Mouse (Mus musculus) liver, embryonic 11.5 days (tissue): ENCODE results near the gene Zfp146. TPM values are rescaled to one million over a fixed set of nuclear protein-coding genes. Genes with fewer than 3 reads are reported as not detected.
A peak's percentile ranks its signal among the peaks of the same experiment; 100 is the strongest.
"Not testable (repeated sequence)": the region's sequence is repeated elsewhere in the genome, so short reads cannot be mapped to it uniquely, and the experiment has no call there.

Source experiments
- ATAC-seq: fragments of 200-750 bp; cut with Nextera tagmentation; replicated peaks from 2 replicates; pipeline ENCODE4 v1.8.0; 2017; ENCODE audit warnings: moderate number of reproducible peaks, mild to moderate bottlenecking, moderate TSS enrichment, moderate library complexity; ENCODE audit not compliant: low FRiP score
- DNase-seq: peaks from one replicate; pipeline ENCODE4 v3.0.0-alpha.2; 2017; ENCODE audit warnings: low spot score
- H3K27ac ChIP-seq: fragments of 300-500 bp; sonication (generic); 2 replicates; pipeline ENCODE4 v1.5.1; 2014; ENCODE audit warnings: mild to moderate bottlenecking, low read depth, low read length, control low read depth
- H3K27me3 ChIP-seq: fragments of 300-500 bp; sonication (generic); replicated peaks from 2 replicates; pipeline ENCODE4 v1.6.1; 2014; ENCODE audit warnings: low read length, mixed read lengths; ENCODE audit not compliant: control insufficient read depth, insufficient read depth
- H3K36me3 ChIP-seq: fragments of 300-500 bp; sonication (generic); 2 replicates; pipeline ENCODE4 v1.6.1; 2014; ENCODE audit warnings: mild to moderate bottlenecking, low read length, moderate library complexity, mixed read lengths; ENCODE audit not compliant: control insufficient read depth, insufficient read depth
- H3K4me1 ChIP-seq: fragments of 300-500 bp; sonication (generic); replicated peaks from 2 replicates; pipeline ENCODE4 v1.6.1; 2014; ENCODE audit warnings: low read length, mixed read lengths; ENCODE audit not compliant: control insufficient read depth, insufficient read depth
- H3K4me2 ChIP-seq: fragments of 300-500 bp; sonication (generic); 2 replicates; pipeline ENCODE4 v1.6.1; 2014; ENCODE audit warnings: mild to moderate bottlenecking, control low read depth, moderate library complexity
- H3K4me3 ChIP-seq: fragments of 300-500 bp; sonication (generic); 2 replicates; pipeline ENCODE4 v1.5.1; 2014; ENCODE audit warnings: low read depth, low read length, control low read depth
- H3K9ac ChIP-seq: fragments of 300-500 bp; sonication (generic); 2 replicates; pipeline ENCODE4 v1.6.1; 2014; ENCODE audit warnings: low read depth, low read length, control low read depth
- H3K9me3 ChIP-seq: fragments of 300-500 bp; sonication (generic); 2 replicates; pipeline ENCODE4 v1.6.1; 2016; ENCODE audit warnings: low read length, inconsistent platforms, mixed read lengths; ENCODE audit not compliant: control insufficient read depth
- WGBS: fragments of 180-500 bp; shearing (Covaris S2); extraction: QIAGEN DNeasy Blood & Tissue Kit; methylation state at CpG from one replicate; pipeline ENCODE4 v1.1.7; 2014; 5-methylcytosine and 5-hydroxymethylcytosine counted together
- polyA plus RNA-seq: library from polyadenylated mRNA; unstranded; fragments of >200 nt; fragmentation: Nextera tagmentation; extraction: Ambion mirVana; gene quantifications from 2 replicates; pipeline ENCODE4 v1.2.1, GENCODE M21; 2014

The Zfp146 gene
- polyA plus RNA-seq = 7.5 and 8.8 TPM in 2 replicates

- peaks cover 30% of the 10 kb centered on the region for H3K36me3 ChIP-seq
- peaks cover 11% of the 10 kb centered on the region; the same call in 1 of the 2 replicates for H3K4me1 ChIP-seq
- H3K9ac ChIP-seq = peak within 1 kb of the TSS; percentile 91
- peak within 1 kb of the TSS; percentile 75 for H3K4me3 ChIP-seq
- peak within 1 kb of the TSS; percentile 85 for H3K27ac ChIP-seq
- peaks cover 27% of the 10 kb centered on the region for H3K9me3 ChIP-seq
- no peaks in the 10 kb centered on the region for H3K27me3 ChIP-seq
- peak; percentile 87 for DNase-seq
- H3K4me2 ChIP-seq = peak within 1 kb of the TSS; percentile 72
- peak; percentile 97 for ATAC-seq
- under 1% methylated on average over 36 of the region's 36 CpGs for whole genome bisulfite sequencing
Measured at GRCm38 (mm10) chr7:30169583-30170282, at the start of gene Zfp146. Gene Zfp146 (minus strand): TSS chr7:30169750.

- Histone ChIP-seq H3K4me2 (no peak overlapping the region), H3K9ac (no peak overlapping the region), H3K27me3 (no peaks in the 10 kb centered on the region), H3K4me1 (peaks cover 7% of the 10 kb centered on the region; the same call in 1 of the 2 replicates), H3K27ac (no peak overlapping the region), H3K36me3 (no peaks in the 10 kb centered on the region), H3K9me3 (no peaks in the 10 kb centered on the region), H3K4me3 (no peak overlapping the region)
- DNase-seq = no peak
- WGBS = 70% methylated on average over 2 of the region's 2 CpGs
- ATAC-seq = no peak
Measured at GRCm38 (mm10) chr7:30217277-30217676, 47.7 kb upstream of the Zfp146 start.

GRCm38 (mm10) chr7:30216723-30217151, 47.2 kb upstream of the Zfp146 start:
- Histone ChIP-seq H3K4me2 (peak overlapping the region; percentile 33), H3K27ac (no peak overlapping the region), H3K36me3 (no peaks in the 10 kb centered on the region), H3K4me1 (peaks cover 7% of the 10 kb centered on the region; the same call in 1 of the 2 replicates), H3K9ac (no peak overlapping the region), H3K4me3 (no peak overlapping the region), H3K9me3 (no peaks in the 10 kb centered on the region), H3K27me3 (no peaks in the 10 kb centered on the region)
- ATAC-seq (peak; percentile 73), DNase-seq (peak; percentile 83)
- 3% methylated on average over 16 of the region's 16 CpGs for WGBS

GRCm38 (mm10) chr7:30215875-30216274, 46.3 kb upstream of the Zfp146 start:
- no peak overlapping the region for H3K9ac ChIP-seq
- ATAC-seq = no peak
- 84% methylated on average over 3 of the region's 3 CpGs for WGBS

GRCm38 (mm10) chr7:30213881-30214280, 44.3 kb upstream of the Zfp146 start:
- H3K4me1 ChIP-seq = peaks cover under 1% of the 10 kb centered on the region; the same call in 1 of the 2 replicates
- H3K27ac ChIP-seq = no peak overlapping the region
- no peak overlapping the region for H3K4me2 ChIP-seq
- DNase-seq = no peak
- WGBS = 81% methylated on average over 3 of the region's 3 CpGs
- no peak overlapping the region for H3K9ac ChIP-seq
- no peaks in the 10 kb centered on the region for H3K36me3 ChIP-seq
- ATAC-seq = no peak
- H3K9me3 ChIP-seq = no peaks in the 10 kb centered on the region
- no peaks in the 10 kb centered on the region for H3K27me3 ChIP-seq
- no peak overlapping the region for H3K4me3 ChIP-seq

More at GRCm38 (mm10) chr7:30215875-30216274, 46.3 kb upstream of the Zfp146 start:
- Histone ChIP-seq H3K27ac (no peak overlapping the region), H3K36me3 (no peaks in the 10 kb centered on the region), H3K27me3 (no peaks in the 10 kb centered on the region), H3K9me3 (no peaks in the 10 kb centered on the region), H3K4me3 (no peak overlapping the region), H3K4me2 (no peak overlapping the region), H3K4me1 (peaks cover 7% of the 10 kb centered on the region; the same call in 1 of the 2 replicates)
- DNase-seq = no peak

GRCm38 (mm10) chr7:30211025-30211424, 41.5 kb upstream of the Zfp146 start:
- no peaks in the 10 kb centered on the region for H3K9me3 ChIP-seq
- no peak for DNase-seq
- no peak overlapping the region for H3K9ac ChIP-seq
- H3K4me1 ChIP-seq = no peaks in the 10 kb centered on the region
- ATAC-seq = no peak
- no peak overlapping the region for H3K27ac ChIP-seq
- no peak overlapping the region for H3K4me2 ChIP-seq
- no peaks in the 10 kb centered on the region for H3K36me3 ChIP-seq
- no peak overlapping the region for H3K4me3 ChIP-seq
- 28% methylated on average over 4 of the region's 4 CpGs for WGBS
- no peaks in the 10 kb centered on the region for H3K27me3 ChIP-seq

- H3K4me2 ChIP-seq, H3K9ac ChIP-seq, H3K4me3 ChIP-seq, DNase-seq, H3K27me3 ChIP-seq, H3K4me1 ChIP-seq, H3K27ac ChIP-seq, ATAC-seq, H3K36me3 ChIP-seq, H3K9me3 ChIP-seq: not testable (repeated sequence)
- WGBS = 53% methylated on average over 5 of the region's 5 CpGs
Measured at GRCm38 (mm10) chr7:30206364-30206763, 36.8 kb upstream of the Zfp146 start.

- Histone ChIP-seq H3K27ac (no peak overlapping the region), H3K4me3 (no peak overlapping the region), H3K27me3 (no peaks in the 10 kb centered on the region), H3K9ac (no peak overlapping the region), H3K36me3 (no peaks in the 10 kb centered on the region), H3K9me3 (no peaks in the 10 kb centered on the region), H3K4me2 (no peak overlapping the region), H3K4me1 (peaks cover 5% of the 10 kb centered on the region)
- 3% methylated on average over 2 of the region's 2 CpGs for WGBS
- ATAC-seq (no peak), DNase-seq (no peak)
Measured at GRCm38 (mm10) chr7:30205383-30205782, 35.8 kb upstream of the Zfp146 start.

GRCm38 (mm10) chr7:30204380-30204779, 34.8 kb upstream of the Zfp146 start:
- ATAC-seq (no peak), DNase-seq (no peak)
- Histone ChIP-seq H3K36me3 (no peaks in the 10 kb centered on the region), H3K9me3 (no peaks in the 10 kb centered on the region), H3K9ac (no peak overlapping the region), H3K27ac (no peak overlapping the region), H3K27me3 (no peaks in the 10 kb centered on the region), H3K4me2 (peak overlapping the region; percentile 34), H3K4me3 (no peak overlapping the region), H3K4me1 (peaks cover 5% of the 10 kb centered on the region)
- WGBS = 39% methylated on average over 8 of the region's 8 CpGs
